Mouse (Mus musculus): Measurements from ENCODE around the gene Hmgn2. TPM values are rescaled to one million over a fixed set of nuclear protein-coding genes. Genes with fewer than 3 reads are reported as not detected.

Hmgn2 gene
- polyA plus RNA-seq, 1 experiment from 2014 or later = 1,526 TPM

Other genes with a start within 250 kb of the Hmgn2 start
- gene Arid1a, start 211.9 kb downstream of the Hmgn2 start, polyA plus RNA-seq (2015; fragmentation: Nextera tagmentation; extraction: Ambion mirVana) = 21.1 and 21.2 TPM in 2 replicates
- 18.3 and 18.9 TPM in 2 replicates for gene Rps6ka1, start 80.9 kb downstream of the Hmgn2 start, polyA plus RNA-seq (2015; fragmentation: Nextera tagmentation; extraction: Ambion mirVana)
- gene Dhdds, start 32.3 kb upstream of the Hmgn2 start, polyA plus RNA-seq (2015; fragmentation: Nextera tagmentation; extraction: Ambion mirVana) = 31.0 and 33.6 TPM in 2 replicates
- gene Lin28a, start 50.2 kb upstream of the Hmgn2 start, polyA plus RNA-seq (2015; fragmentation: Nextera tagmentation; extraction: Ambion mirVana) = 0.25 and 0.27 TPM in 2 replicates
- gene Zfp683, start 85.2 kb upstream of the Hmgn2 start, polyA plus RNA-seq (2015; fragmentation: Nextera tagmentation; extraction: Ambion mirVana) = not detected in 2 replicates
- gene Crybg2, start 92.2 kb upstream of the Hmgn2 start, polyA plus RNA-seq (2015; fragmentation: Nextera tagmentation; extraction: Ambion mirVana) = 0.46 TPM in 1 of 2 replicates, not detected in the other
- 7.6 and 7.7 TPM in 2 replicates for gene Cd52, start 126.4 kb upstream of the Hmgn2 start, polyA plus RNA-seq (2015; fragmentation: Nextera tagmentation; extraction: Ambion mirVana)
- 1.7 and 2.1 TPM in 2 replicates for gene Ubxn11, start 133.9 kb upstream of the Hmgn2 start, polyA plus RNA-seq (2015; fragmentation: Nextera tagmentation; extraction: Ambion mirVana)
- gene Sh3bgrl3, start 160.1 kb upstream of the Hmgn2 start, polyA plus RNA-seq (2015; fragmentation: Nextera tagmentation; extraction: Ambion mirVana) = 198 and 202 TPM in 2 replicates
- gene Cep85, start 218.5 kb upstream of the Hmgn2 start, polyA plus RNA-seq (2015; fragmentation: Nextera tagmentation; extraction: Ambion mirVana) = 25.8 and 28.3 TPM in 2 replicates
- not detected in 2 replicates for gene Gm7534, start 234.4 kb upstream of the Hmgn2 start, polyA plus RNA-seq (2015; fragmentation: Nextera tagmentation; extraction: Ambion mirVana)

Measured in heart, embryonic 13.5 days (tissue).